Mouse (Mus musculus) testis, postnatal 14 days (tissue): ENCODE results near the gene Gm10518.
"Not testable (repeated sequence)": the region's sequence is repeated elsewhere in the genome, so short reads cannot be mapped to it uniquely, and the experiment has no call there.

ENCODE experiments used
- DNase-seq: peaks from one replicate; pipeline ENCODE4 v3.0.0; 2021; ENCODE audit warnings: low spot score

The Gm10518 gene

DNA sequence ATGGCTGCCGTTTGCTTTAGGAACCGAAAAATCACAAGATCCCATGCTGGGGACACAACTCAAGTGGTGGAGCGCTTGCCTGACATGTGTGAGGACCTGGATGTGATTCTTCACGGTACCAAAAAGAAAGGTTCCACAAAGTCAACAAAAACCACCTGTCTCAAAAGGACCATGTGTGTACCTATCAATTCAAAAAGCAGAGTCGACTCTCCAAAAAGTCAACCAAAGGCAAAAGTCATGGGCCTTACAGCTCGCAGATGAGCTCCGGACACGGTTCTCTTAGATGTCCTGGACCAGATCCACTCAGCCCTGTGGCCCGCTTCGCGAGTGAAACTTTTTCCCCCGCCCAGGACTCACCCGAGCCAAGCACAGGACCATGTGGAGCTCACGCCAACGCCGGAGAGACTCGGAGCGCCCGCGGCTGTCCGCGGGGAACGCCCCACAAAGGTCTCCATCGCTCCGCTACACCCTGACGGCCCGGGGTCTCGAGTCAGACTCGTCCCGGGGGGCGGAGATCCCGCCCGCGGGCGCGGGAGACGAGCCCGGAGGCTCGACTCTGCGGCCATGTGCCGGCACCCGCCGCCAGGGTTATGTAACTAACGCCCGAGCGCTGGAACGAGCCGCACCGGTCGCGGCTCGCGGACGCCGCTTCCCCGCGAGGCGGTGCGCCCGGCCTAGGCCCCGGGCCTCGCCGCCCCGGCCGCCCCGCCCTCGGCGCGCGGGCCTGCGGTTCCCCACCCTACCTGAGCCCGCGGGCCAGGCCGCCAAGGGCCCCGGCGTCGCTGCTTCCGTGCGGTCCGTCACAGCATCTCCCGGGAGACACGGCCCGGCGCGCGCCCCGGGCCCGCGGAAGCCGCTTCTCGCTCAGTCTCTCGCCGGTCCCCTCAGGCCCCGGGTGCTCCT, at the start of gene Gm10518:
Gm10518 (plus strand) TSS at position 767 of the 903 bp plus-strand sequence.
- peak; percentile 71 for DNase-seq

DNA sequence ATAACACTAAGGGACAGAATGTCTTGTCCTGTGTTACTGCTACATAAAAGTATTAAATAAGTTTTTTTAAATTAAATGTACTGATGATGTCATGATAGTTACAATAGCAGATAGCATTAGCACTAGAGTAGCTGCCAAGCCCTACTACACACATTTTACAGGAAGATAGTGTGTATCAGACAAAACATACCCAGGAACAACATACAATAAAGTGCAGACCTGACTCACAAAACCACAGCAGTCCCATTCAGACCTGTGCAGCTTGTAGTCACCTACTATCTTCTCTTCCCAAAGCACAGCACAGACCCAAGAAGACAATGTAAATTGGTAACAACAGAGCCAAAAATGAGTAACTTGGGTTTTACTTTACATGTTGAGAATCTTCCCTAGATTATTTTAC, 46.7 kb upstream of the Gm10518 start:
- no peak for DNase-seq

DNA sequence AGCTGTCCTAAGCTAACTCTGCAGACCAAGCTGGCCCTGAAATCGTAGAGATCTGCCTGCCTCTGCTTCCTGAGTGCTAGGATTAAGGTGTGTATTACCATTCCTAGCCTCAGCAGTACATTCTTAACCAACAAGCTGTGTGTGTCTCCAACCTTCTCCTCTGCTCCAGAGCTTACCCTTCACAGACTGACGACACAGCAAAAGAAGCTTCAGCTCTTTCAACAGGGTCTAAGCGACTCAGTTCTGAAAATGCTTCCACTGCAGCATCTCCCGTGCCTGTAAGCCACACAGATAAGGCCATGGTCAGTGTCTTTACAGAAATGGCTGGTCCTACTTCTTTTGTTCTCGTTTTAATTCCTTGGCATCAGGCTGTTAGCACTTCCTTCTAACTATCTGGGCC, 43.1 kb upstream of the Gm10518 start:
- no peak for DNase-seq

DNA sequence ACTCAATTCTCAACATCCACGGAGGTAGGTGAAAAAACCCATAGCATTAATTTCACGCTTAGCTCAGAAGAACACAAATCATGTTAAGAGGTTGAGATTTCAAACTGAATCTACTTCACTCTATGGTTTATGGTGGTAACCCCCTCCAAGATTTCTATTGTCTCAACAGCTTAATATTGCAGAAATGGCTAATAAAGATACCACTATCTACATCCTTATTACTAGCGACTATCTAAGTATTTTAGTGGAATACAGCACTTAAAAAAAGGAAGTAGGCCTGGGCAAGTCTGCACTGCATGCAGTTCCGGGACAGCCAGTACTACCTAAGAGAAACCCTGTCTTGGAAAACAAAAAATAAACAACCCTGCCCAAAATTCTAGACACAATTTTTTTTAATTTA, 42.6 kb upstream of the Gm10518 start:
- no peak for DNase-seq

DNA sequence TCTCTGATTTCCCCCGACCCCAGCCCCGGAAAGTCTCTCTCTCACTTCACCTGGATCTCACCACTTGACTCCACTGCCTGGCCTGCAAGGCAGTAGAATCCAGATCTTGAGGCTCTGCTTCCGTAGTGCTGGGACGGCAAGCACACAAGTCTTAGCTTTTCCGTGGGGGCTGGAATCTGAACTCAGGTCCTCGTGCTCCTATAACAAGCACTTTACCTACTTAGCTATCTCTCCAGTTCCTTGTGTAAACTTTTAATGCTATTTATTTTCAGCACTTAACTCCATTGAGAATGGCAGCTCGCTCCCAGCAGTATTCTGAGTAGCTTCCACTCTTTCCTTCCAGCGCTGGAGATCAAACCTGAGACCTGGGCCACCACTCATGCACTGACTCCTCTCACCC, 26.3 kb upstream of the Gm10518 start:
- DNase-seq = no peak

DNA sequence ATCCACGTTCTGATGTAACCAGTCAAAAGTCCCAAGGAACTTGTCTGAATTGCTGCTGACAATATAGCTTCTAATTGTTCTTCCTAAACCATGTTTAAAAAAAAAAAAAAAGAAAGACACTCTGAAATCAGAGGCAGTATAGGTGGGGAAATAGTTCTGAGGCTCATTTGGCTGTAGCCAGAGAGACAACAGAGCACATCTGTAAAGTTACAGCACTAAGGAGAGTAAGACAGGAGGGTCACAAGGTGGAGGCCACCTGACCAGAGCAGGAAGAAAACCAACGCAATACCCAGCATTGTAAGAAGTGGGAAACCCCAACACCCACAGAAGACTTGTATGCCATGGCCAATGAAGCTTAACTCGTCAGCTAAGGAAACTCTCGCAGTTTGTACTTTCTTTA, 19.1 kb upstream of the Gm10518 start:
- no peak for DNase-seq

DNA sequence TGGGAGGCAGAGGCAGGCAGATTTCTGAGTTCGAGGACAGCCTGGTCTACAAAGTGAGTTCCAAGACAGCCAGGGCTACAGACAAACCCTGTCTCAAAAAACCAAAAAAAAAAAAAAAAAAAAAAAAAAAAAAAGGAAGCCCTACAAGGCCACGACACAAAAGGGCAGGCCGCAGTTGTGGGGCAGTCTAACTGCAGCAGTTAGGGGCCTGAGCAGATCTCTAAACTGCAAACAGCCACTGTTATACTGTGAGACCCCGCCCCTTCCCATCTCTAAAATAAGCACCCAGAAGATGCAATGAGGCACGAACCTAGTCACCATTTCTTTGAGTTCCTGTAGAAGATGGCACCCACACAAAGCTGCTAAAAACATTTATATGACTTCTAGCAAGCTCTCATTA, 17.7 kb upstream of the Gm10518 start:
- DNase-seq = no peak

DNA sequence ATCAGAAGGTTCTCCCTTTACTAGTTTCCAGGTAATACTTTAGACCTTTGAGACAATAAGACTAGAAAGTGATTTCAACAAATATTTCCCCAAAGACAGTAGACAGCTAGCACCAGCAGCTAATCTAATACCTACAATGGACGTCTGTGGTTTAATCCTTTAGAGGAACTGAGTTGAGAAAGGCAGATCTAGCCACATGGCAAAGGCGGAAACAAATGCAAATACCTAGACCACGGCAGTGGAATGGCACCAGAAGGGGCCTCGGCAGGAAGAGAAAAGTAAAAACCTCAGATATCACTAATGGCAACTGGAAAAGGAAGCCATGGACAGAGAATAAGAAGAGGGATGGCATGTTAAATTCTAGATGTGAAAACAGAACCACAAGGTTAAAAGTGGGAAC, 15.9 kb upstream of the Gm10518 start:
- DNase-seq = no peak

DNA sequence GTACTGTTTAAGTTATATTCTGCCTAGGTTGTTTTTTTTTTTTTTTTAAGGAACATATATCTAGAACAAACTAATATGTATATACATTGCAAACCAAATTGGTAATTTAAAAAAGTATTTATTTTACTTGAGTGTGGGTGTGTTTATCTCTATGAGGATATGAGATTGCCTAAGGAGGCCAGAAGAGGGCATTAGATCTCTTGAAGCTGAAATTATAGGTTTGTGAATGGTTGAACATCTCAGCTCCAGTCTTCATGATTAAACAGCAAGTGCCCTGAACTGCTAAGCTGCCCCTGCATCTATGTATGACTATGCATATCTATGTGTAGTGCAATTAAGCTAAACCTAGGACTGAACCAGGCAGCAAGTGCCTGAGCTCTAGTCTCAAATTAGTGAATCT, 4.4 kb upstream of the Gm10518 start:
- DNase-seq = no peak

DNA sequence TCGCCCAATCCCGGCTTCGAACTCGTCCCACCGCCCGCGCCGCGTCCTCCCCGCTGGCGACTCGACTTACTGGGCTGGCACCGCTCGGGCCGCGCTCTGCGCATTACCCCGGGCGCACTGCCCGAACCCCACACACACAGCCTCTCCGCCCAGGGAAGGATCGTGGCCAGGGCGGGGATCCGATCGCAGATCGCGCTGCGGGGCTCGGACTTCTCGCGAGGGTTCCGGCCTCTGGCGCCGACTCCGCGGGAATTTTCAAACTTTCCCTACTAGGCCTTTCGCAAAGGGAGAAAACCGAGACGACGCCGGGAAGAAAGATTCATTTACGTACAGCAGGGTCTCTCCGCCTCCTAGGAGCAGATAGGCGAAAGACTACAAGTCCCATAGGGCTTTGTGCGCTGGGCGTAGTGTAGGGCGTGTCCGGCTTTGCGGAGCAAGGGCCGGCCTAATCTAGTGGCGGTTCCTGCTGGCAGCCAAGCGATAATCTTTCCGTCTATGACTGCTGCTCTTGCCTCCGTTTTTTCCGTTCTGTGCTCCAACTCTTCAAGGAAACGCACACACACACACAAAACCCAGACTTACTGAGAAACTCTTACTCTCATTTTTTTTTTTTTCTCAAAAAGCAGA, 450 bp downstream of the Gm10518 start, which contains the start of gene Ahctf1:
Ahctf1 (minus strand) TSS at position 168 of the 627 bp plus-strand sequence.
- DNase-seq = peak; percentile 98

DNA sequence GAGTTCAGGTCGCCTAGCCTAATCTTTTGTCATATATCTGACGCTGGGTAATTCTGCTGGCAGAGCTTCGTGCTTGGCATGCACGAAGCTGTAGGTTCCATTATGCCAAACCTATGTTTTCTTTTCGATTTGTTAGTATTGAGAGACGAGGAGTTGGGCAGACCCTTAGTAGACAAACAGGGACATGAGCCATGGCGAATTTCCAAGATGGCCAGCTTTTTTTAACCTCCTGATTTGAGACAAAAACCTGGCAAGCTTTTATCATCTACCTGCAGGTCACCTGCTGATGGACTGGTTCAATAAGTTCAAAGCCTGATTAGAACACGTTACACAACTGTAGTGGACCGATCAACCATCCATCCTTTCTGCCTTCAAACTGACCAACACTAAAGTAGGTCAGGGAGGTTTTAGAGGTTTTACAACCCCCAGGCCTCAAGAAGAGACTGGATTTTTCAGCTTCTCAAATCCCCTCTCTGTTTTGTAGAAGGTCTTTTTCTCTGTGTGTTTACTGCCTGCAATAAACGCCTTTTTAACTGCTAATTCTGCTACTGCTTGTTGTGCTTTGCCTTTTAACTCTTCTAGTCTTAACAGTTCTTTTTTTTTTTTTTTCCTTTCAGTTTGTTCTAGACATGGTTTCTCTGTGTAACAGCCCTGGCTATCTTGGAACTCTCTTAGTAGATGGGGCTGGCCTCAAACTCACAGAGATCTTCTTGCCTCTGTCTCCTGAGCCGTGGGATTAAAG, 1.1 kb downstream of the Gm10518 start:
- DNase-seq = peak; percentile 20

DNA sequence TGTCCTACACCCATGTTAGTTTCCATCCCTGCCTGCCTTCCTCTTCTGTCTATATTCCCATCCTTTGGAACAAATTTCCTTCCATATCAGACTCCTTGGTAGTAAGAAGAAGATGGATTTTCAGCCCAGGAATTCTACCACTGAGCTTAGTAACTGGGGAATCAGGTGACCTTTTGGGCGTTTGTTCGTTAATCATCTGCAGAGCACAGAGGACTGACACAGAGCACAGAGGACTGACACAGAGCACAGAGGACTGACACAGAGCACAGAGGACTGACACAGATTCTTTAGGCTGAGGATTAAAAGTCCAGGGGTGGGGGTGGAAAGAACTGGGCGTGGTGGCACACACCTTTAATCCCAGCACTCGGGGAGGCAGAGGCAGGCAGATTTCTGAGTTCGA, 2.6 kb downstream of the Gm10518 start:
- no peak for DNase-seq

DNA sequence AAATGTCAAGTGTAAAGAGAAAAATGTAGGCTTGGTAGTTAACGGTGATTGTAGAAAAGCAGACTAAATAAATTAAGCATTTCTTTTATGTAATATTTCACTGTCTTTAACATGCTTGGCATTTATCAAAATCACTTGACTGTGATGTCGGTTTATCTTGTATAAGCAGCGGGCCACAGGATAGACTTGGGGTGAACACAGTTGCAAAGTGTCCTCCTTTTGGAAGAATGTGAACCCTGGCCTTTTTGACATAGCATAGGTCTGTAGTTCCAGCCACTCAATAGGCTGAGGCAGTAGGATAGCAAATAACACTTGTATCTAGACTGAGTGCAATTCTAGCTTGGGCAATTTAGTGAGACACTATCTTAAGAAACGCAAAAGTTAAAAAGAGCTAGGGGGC, 4.3 kb downstream of the Gm10518 start:
- DNase-seq = no peak

DNA sequence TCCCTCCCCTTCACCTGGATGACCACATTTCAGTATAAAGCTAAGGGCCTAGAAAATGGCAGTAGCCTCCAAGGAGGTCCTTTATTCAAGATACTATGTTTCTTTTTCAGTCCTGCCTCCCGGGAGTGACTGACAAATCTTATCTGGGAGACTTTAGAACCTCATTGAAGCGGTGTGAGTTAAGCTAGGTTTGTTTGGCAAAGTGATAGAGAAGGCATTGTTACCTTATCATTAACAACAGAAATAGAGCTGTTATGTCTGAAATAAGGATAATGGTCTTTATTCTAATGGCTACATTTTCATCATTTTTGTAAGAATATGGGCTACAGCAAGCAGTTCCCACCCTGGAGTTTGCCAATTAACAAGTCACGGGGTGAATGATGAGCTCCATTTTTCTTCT, 5.1 kb downstream of the Gm10518 start:
- DNase-seq = peak; percentile 63

DNA sequence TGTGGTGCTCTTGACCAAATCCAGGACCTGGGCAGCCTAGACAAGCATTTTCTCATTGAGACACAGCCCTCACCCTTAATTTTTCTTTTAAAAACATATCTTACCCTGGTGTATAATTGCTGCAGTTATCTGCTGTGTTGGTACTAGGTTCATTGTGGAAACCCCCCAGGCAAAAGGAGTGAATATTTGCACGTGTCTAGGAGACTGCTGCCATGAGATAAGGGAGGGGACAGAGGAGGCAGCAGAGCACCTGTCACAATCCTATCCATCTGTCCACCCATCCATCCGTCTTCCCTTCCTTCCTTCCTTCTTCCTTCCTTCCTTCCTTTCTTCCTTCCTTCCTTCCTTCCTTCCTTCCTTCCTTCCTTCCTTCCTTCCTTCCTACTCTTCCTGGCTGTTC, 10.2 kb downstream of the Gm10518 start:
- DNase-seq = no peak

DNA sequence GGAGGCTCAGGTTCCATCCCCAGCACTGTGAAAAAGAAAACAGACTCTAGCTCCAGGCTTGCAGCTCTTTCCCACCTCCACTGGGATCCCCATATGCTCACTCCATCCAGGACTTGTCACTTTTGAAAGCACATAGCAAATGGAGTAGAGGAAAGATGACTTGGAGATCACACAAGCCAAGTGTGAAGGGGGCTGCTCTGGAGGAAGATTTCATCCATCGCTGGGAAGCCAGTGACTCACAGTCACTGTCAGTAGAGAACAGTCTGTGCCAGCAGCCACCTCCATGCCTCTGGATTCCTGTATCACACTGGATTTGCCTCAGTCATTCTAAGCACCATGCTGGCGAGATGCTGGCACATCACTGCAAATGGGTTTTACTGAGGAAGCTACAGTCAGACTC, 11.4 kb downstream of the Gm10518 start:
- no peak for DNase-seq

DNA sequence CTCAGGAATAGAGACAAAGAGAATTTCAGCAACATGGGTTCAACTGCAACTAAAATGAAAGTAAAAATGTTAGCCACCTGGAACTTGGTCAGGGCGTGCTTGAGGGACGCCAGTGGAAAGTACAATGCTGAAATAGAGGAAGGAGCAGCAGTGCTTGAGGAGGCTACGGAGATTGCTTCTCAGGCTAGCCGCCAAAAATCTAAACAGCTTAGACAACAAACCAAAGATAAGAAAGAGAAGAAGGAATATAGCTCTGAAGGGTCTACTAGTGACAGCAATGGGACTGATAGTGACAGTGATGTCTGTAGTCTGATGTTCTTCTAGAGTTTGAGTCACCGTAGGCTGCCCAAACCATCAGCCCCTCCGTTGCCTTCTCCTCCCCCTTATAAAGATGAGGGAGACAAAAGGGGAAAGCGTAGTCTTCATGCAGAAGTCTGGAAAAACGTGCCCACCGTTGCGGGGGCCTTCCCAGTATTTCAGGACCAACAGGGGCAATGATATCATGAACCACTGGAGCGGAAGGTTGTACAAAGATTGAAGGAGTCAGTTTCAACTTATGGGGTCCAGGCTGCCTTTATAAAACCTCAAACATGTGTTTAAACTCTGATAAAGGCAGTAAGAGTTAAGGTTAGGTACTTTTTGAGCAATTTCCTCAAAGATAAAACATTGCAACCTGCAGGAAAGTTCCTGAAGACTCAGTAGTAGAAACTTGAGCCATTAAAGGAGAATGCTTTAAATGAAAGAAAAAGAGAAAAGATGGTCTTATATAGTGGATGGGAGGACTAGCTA, 15.5 kb downstream of the Gm10518 start:
- DNase-seq = not testable (repeated sequence)

DNA sequence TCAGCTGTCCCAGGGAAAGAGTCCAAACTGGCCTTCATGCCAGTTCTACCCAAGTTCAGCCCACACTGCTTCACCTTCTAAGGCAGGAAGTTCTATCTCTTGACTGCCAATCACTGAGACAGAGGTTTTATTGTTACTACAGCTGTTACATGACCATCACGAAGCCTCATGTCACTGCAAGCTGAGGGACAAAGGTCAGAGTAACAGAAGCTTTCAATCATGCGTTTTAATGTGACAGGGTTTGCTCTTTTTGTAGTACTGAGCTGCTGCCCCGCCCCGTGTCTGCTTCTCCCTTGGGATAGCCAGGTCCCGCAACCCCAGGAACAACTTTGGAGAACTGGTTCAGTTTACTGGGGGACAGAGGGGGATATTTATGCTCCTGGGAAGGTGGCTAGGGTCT, 21.4 kb downstream of the Gm10518 start:
- no peak for DNase-seq

DNA sequence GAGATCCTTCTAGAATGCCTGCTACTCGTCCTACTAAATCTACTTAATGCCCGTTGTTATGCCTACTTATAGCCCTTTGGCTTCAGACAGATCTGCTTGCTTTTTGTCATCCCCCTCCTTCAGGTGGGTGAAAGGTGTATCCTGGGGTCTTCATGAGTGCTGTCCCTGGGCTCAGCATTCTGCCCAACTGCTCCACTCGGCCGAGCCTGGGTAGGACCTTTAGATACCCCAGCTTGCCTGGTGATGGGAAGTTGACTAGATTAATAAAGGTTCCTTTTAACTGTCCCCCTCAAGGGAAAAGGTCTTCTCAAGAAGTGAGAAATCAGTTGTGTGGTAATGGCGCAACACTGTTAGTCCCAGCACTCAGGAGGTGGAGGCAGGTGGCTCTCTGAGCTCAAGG, 24.9 kb downstream of the Gm10518 start:
- no peak for DNase-seq

DNA sequence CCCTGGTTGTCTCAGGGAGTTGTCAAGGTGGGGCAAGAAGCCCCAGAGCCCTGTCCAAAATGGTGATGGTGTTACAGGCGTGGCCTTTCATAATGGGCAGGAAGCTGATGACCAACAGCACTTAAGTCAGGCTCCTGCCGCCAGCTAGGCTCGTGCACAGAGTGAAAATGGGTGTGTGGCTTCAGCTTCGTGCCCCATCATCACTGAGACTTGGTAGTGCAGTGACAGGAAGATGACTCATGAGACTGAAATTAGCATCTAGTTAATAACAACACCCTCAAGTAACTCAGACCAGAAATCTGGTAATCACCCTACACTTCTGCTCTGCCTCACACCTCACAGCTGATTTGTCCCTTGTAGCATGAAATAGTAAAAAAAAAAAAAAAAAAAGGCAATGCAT, 25.7 kb downstream of the Gm10518 start:
- DNase-seq = no peak

DNA sequence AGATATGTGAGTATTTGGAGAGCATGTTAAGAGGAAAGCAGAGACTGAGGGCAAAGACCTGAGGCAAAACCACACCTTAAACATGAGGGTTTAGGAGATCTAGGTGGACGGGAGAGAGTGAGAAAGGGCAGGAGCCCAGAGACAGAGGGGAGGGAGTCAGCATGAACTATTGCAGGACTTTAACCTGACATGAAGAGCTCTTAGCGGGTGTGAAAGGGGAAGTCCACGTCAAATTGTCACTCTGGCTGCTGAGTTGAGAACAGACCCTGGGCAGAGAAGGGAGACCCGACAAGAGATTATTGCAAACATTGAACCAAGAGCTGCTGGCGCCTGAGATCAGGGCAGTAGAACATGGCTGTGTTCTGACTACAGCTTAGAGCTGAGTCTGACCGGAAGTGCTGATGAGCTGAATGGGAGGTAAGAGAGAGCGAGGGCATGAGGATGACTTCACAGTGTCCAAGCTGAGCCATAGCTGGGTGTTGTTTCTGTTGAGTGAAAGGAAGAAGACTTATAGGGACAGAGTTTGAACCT, 29.6 kb downstream of the Gm10518 start:
- no peak for DNase-seq

DNA sequence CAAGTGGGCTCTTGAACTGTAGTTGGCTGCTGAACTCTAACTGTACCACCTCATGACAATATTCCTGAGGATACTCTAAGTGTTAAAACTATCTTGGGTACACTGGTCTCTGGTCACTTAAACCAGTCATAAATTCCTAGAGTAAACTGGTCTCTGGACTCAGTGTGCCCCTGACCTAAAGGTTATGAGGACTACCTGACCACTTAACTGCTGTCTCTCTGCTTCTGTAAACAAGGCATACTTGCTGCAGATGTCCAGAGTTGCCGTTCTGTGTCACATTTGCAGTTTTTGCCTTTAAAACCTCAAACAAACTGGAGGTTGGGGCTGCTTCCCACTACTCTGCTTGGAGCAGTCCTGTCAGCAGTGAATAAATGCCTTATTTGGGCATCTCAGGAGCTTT, 30.4 kb downstream of the Gm10518 start:
- no peak for DNase-seq
